Mouse (Mus musculus) spleen, adult 2 months (tissue): ENCODE data around the gene Abcd2.

Source experiments
- CTCF ChIP-seq: fragments of 200-500 bp; IDR thresholded peaks from 2 replicates; pipeline ENCODE4 v1.5.1; 2011; ENCODE audit warnings: mild to moderate bottlenecking, inconsistent platforms; ENCODE audit not compliant: insufficient read depth, insufficient read length, insufficient replicate concordance; ENCODE audit errors: extremely low read depth
- POLR2A ChIP-seq: fragments of 200-500 bp; IDR thresholded peaks from 2 replicates; pipeline ENCODE4 v1.6.1; 2011; ENCODE audit warnings: low read depth, low read length, inconsistent platforms

- no peak for TF ChIP-seq CTCF
- TF ChIP-seq POLR2A: no peak
These were observed 49.2 kb upstream of the Abcd2 start for GRCm38 (mm10) chr15:91240683-91241335.
